Mouse (Mus musculus): ENCODE data around the gene Pacsin1. TPM values are rescaled to one million over a fixed set of nuclear protein-coding genes. Genes with fewer than 3 reads are reported as not detected.

The Pacsin1 gene
- polyA plus RNA-seq, 1 experiment from 2014 or later: 2.6 TPM

DNA sequence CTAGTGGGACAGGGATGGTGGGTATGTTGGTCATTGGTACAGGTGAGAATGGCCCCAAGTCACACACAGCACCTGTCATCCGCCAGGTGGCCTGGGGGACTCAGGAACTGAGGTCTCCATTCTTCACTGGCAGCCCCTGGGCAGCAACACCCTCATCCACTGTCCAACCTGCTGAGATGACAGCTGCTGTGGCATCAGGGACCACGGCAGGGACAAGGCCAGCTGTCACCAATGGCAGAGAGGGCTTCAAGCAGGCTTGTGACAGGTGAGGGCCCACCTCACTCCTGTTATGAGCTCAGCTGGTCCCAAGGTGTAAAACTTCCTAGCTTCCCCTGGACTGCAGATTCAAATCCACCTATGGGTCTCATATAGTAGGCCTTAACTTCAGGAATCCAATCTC is 92.8 kb downstream of the Pacsin1 start:
- WGBS: 84% methylated on average over 2 of the region's 2 CpGs
- ATAC-seq: no peak
- no peaks in the 10 kb centered on the region for H3K27me3 ChIP-seq (replicated peaks)
- no peak overlapping the region for H3K27ac ChIP-seq
- H3K4me2 ChIP-seq (replicated peaks): no peak overlapping the region
- H3K9me3 ChIP-seq: no peaks in the 10 kb centered on the region
- H3K4me3 ChIP-seq (replicated peaks): no peak overlapping the region
- no peaks in the 10 kb centered on the region for H3K36me3 ChIP-seq
- no peak overlapping the region for H3K9ac ChIP-seq
- H3K4me1 ChIP-seq (replicated peaks): no peaks in the 10 kb centered on the region

- no peaks in the 10 kb centered on the region for H3K9me3 ChIP-seq
- no peaks in the 10 kb centered on the region for H3K27me3 ChIP-seq (replicated peaks)
- no peaks in the 10 kb centered on the region for H3K4me1 ChIP-seq (replicated peaks)
- H3K4me2 ChIP-seq (replicated peaks): no peak overlapping the region
- no peaks in the 10 kb centered on the region for H3K36me3 ChIP-seq
- no peak overlapping the region for H3K27ac ChIP-seq
- no peak for ATAC-seq
- H3K9ac ChIP-seq: no peak overlapping the region
- no peak overlapping the region for H3K4me3 ChIP-seq (replicated peaks)
- 91% methylated on average over 6 of the region's 6 CpGs for WGBS
Observed at GRCm38 (mm10) chr17:27750451-27750942, 95.2 kb downstream of the Pacsin1 start.

- ATAC-seq: no peak
- H3K4me3 ChIP-seq (replicated peaks): no peak overlapping the region
- no peaks in the 10 kb centered on the region for H3K36me3 ChIP-seq
- H3K27me3 ChIP-seq (replicated peaks): no peaks in the 10 kb centered on the region
- no peaks in the 10 kb centered on the region for H3K9me3 ChIP-seq
- no peak overlapping the region for H3K4me2 ChIP-seq (replicated peaks)
- H3K9ac ChIP-seq: no peak overlapping the region
- no peaks in the 10 kb centered on the region for H3K4me1 ChIP-seq (replicated peaks)
- no peak overlapping the region for H3K27ac ChIP-seq
- 84% methylated on average over 8 of the region's 8 CpGs for WGBS
Observed at GRCm38 (mm10) chr17:27751314-27752202, 96.2 kb downstream of the Pacsin1 start.

- no peak overlapping the region for H3K9ac ChIP-seq
- H3K4me3 ChIP-seq (replicated peaks): no peak overlapping the region
- H3K4me1 ChIP-seq (replicated peaks): peaks cover 8% of the 10 kb centered on the region; the same call in 1 of the 2 replicates
- no peak overlapping the region for H3K4me2 ChIP-seq (replicated peaks)
- H3K9me3 ChIP-seq: no peaks in the 10 kb centered on the region
- H3K27ac ChIP-seq: no peak overlapping the region
- H3K27me3 ChIP-seq (replicated peaks): no peaks in the 10 kb centered on the region
- 71% methylated on average over 6 of the region's 6 CpGs for WGBS
- peaks cover 16% of the 10 kb centered on the region for H3K36me3 ChIP-seq
- ATAC-seq: no peak
Observed at GRCm38 (mm10) chr17:27760169-27760568, 104.9 kb downstream of the Pacsin1 start.

Other genes starting within 250 kb of the Pacsin1 start
- gene Grm4, start 134.1 kb upstream of the Pacsin1 start, polyA plus RNA-seq (2015; fragmentation: Nextera tagmentation; extraction: Ambion mirVana): 0.28 and 0.29 TPM in 2 replicates
- 298 and 307 TPM in 2 replicates for gene Hmga1, start 99.0 kb upstream of the Pacsin1 start, polyA plus RNA-seq (2015; fragmentation: Nextera tagmentation; extraction: Ambion mirVana)
- gene AI413582, start 89.8 kb upstream of the Pacsin1 start, polyA plus RNA-seq (2015; fragmentation: Nextera tagmentation; extraction: Ambion mirVana): 29.7 and 38.2 TPM in 2 replicates
- 71.2 and 71.7 TPM in 2 replicates for gene Nudt3, start 32.0 kb upstream of the Pacsin1 start, polyA plus RNA-seq (2015; fragmentation: Nextera tagmentation; extraction: Ambion mirVana)
- gene RPS10-NUDT3, start 20.3 kb upstream of the Pacsin1 start, polyA plus RNA-seq (2015; fragmentation: Nextera tagmentation; extraction: Ambion mirVana): not detected in 2 replicates
- 973 and 1,022 TPM in 2 replicates for gene Rps10, start 18.8 kb upstream of the Pacsin1 start, polyA plus RNA-seq (2015; fragmentation: Nextera tagmentation; extraction: Ambion mirVana)
- 14.1 and 17.1 TPM in 2 replicates for gene Spdef, start 73.4 kb downstream of the Pacsin1 start, polyA plus RNA-seq (2015; fragmentation: Nextera tagmentation; extraction: Ambion mirVana)
- 19.0 and 22.1 TPM in 2 replicates for gene D17Wsu92e, start 165.1 kb downstream of the Pacsin1 start, polyA plus RNA-seq (2015; fragmentation: Nextera tagmentation; extraction: Ambion mirVana)
- gene Snrpc, start 182.6 kb downstream of the Pacsin1 start, polyA plus RNA-seq (2015; fragmentation: Nextera tagmentation; extraction: Ambion mirVana): 250 and 266 TPM in 2 replicates
- gene Uhrf1bp1, start 200.9 kb downstream of the Pacsin1 start, polyA plus RNA-seq (2015; fragmentation: Nextera tagmentation; extraction: Ambion mirVana): 3.9 and 4.1 TPM in 2 replicates

Measured in intestine, embryonic 15.5 days (tissue).